Mouse (Mus musculus) cortical plate, adult 2 months (tissue): ENCODE measurements around the gene Pbx1. TPM values are rescaled to one million over a fixed set of nuclear protein-coding genes. Genes with fewer than 3 reads are reported as not detected.

Experiments used
- H3K27ac ChIP-seq: fragments of 200-500 bp; 2 replicates; pipeline ENCODE4 v1.5.1; 2012; ENCODE audit warnings: low read length, control low read depth, inconsistent platforms; ENCODE audit not compliant: insufficient read depth
- H3K4me1 ChIP-seq: fragments of 200-500 bp; 2 replicates; pipeline ENCODE4 v1.6.1; 2011; ENCODE audit warnings: low read length; ENCODE audit not compliant: control insufficient read depth, insufficient read depth
- H3K4me3 ChIP-seq: fragments of 200-500 bp; 2 replicates; pipeline ENCODE4 v1.5.1; 2011; ENCODE audit warnings: mild to moderate bottlenecking, low read length, control low read depth; ENCODE audit not compliant: insufficient read depth
- CTCF ChIP-seq: fragments of 200-500 bp; IDR thresholded peaks from 2 replicates; pipeline ENCODE4 v1.5.1; 2011; ENCODE audit warnings: mild to moderate bottlenecking, control low read depth, low read length; ENCODE audit not compliant: insufficient read depth; ENCODE audit errors: extremely low read depth
- POLR2A ChIP-seq: fragments of 200-500 bp; IDR thresholded peaks from 2 replicates; pipeline ENCODE4 v1.6.1; 2011; ENCODE audit warnings: mild to moderate bottlenecking, low read length, control low read depth; ENCODE audit not compliant: insufficient read depth; ENCODE audit errors: extremely low read depth
- polyA plus RNA-seq: library from polyadenylated mRNA; depleted of rRNA; stranded (reverse); fragments of >200 nt; gene quantifications from 2 replicates; pipeline ENCODE4 v1.2.3, GENCODE M21; 2012

The Pbx1 gene
- polyA plus RNA-seq, 1 experiment: 65.5 TPM

DNA sequence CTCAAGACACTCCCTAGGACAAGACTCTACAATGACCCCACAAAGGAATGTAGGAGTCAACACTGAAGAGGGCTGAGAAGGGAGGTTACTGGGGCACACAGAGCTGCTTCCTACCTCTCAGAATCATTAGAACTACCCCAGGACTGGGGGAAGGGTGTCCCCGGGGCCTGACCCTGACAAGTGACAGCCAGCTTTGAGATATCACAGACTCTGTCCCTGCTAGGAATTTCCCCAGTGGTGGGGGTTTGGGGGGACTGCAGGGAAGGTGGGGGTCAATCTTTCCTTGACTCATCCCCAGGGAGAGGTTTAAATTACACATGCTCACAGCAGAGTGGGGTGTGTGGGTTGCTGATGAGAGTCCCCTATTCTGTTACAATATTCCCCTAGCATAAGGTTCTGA, 22.0 kb downstream of the Pbx1 start:
- Histone ChIP-seq H3K27ac (no peak overlapping the region), H3K4me1 (peaks cover 7% of the 10 kb centered on the region), H3K4me3 (no peak overlapping the region)
- no peak for TF ChIP-seq CTCF
- TF ChIP-seq POLR2A: no peak

DNA sequence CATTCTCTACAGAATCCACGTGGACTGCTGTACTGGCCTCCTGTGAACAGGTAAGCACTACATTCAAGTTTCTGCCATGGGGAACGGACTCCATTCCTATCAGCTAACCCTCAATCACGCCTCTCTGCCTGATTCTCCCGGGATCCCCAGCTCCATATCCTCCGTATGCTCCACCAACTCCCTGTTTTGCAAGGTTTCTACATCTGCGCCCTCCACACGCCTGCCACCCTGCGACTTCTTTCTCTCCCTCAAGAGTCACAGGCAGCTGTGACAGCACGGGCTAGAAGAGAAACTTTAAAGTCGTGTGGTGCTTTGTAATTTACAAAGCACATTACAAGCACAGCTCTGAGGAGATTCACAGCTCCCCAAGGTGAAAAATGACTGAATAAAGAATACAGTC, 23.3 kb downstream of the Pbx1 start:
- H3K4me1 ChIP-seq: peaks cover 9% of the 10 kb centered on the region
- no peak overlapping the region for H3K4me3 ChIP-seq
- no peak overlapping the region for H3K27ac ChIP-seq
- TF ChIP-seq CTCF: no peak
- TF ChIP-seq POLR2A: no peak

DNA sequence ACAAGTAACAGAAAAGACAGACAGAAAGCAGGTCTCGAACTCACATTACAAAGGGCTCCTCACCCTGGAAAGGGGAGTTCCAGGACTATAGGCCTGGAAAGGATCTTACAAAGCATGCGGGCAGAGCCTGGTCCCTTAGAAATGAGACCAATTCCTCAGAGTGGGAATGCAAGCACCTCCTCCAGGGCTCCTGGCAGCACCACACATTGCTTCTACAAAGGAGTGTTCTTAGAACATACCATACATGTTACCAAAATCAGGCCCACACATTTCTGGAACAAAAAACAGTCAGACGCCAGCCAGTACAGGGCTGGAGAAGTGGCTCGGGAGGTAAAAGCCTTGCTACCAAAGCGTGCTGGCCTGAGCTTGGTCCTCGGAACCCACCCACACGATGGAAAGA, 24.1 kb downstream of the Pbx1 start:
- TF ChIP-seq CTCF: no peak
- TF ChIP-seq POLR2A: no peak
- H3K4me3 ChIP-seq: no peak overlapping the region
- peaks cover 9% of the 10 kb centered on the region for H3K4me1 ChIP-seq
- no peak overlapping the region for H3K27ac ChIP-seq

DNA sequence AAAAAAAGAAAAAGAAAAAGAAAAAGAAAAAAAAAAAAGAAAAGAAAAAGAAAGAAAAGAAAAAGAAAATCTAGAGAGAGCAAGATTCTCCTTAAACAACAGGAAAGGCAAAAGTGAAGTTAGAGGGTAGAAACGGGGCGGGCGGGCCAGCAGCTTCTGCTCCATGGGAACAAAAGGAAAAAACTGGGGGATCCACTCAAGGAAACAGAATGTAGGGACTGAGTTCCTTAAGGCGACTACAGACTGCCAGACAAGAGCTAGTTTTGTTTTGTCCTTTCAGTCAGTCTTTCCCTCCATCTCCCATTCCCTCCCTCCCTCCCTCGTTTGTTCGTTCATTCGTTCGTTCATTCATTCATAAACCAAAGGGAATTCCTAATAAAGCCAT, 25.8 kb downstream of the Pbx1 start:
- no peak overlapping the region for H3K27ac ChIP-seq
- TF ChIP-seq CTCF (no peak), POLR2A (no peak)
- H3K4me3 ChIP-seq: no peak overlapping the region
- H3K4me1 ChIP-seq: peaks cover 8% of the 10 kb centered on the region

DNA sequence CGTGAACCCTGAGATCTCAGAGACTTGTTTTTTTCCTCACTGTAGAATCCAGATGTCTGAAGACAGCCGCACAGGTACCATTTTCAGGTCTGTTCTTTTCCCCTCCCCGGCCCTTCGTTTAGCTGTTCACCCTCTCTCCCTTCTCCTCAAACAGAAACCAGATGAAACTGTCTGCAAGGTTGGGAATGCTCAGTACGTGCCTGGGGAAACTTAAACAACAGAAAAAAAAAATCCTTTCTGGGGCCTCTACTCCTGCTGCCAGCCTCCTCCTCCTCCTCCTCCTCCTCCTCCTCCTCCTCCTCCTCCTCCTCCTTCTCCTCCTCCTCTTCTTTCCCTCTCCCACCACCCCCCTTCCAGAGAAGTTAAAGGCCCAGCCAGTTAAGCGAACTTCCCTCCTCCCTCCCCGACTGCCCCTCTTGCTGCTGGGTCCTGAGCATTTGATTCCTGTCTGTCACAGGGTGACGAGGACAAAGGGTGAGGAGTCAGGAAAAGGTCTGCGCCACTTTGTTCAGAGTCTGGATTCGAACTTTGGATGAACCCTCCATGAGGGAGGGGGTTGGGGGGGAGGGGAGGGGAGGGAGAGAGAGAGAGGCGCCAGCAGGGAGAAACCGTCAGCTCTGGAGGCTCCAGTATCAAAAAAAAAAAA, 26.3 kb downstream of the Pbx1 start:
- H3K27ac ChIP-seq: no peak overlapping the region
- no peak for TF ChIP-seq CTCF
- no peak for TF ChIP-seq POLR2A
- no peak overlapping the region for H3K4me3 ChIP-seq
- H3K4me1 ChIP-seq: peaks cover 8% of the 10 kb centered on the region

DNA sequence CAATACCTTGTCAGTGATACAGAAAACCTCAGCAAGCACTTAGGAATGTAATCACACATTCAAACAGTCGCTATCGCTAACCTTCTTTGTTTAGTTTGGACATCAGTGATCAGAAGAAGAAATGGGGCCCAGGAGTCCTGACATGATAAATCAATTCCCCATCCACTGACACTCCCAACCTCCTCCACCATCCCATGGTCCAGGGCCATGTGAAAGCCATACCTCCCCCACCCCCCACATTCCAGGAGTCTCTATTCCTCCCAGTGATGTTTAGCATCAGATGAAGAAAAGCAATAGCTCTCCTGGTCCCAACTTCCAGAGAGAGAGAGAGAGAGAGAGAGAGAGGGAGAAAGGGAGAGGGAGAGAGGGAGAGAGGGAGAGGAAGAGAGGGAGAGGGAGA, 28.5 kb downstream of the Pbx1 start:
- no peak overlapping the region for H3K27ac ChIP-seq
- TF ChIP-seq CTCF (no peak), POLR2A (no peak)
- H3K4me3 ChIP-seq: no peak overlapping the region
- H3K4me1 ChIP-seq: peaks cover 5% of the 10 kb centered on the region

DNA sequence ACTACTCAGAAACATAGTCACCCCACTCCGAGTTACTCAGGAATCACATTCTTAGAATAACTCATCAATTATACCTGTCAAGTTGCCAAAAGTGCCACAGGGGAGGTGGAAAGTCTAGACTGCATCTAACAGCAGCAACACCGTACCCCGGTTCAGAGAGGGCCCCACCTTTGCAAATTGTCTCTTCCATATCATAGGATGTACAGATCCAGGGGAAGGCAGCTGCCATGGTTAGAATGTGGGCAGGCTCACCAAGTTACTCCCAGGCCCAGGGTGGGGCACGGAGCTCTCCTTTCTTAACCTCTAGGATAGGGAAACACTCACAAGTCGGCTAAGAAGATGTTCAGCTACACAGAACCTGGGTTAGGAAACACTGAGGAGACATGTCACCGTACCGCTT, 29.4 kb downstream of the Pbx1 start:
- Histone ChIP-seq H3K4me1 (peaks cover 4% of the 10 kb centered on the region), H3K27ac (no peak overlapping the region), H3K4me3 (no peak overlapping the region)
- no peak for TF ChIP-seq CTCF
- no peak for TF ChIP-seq POLR2A

DNA sequence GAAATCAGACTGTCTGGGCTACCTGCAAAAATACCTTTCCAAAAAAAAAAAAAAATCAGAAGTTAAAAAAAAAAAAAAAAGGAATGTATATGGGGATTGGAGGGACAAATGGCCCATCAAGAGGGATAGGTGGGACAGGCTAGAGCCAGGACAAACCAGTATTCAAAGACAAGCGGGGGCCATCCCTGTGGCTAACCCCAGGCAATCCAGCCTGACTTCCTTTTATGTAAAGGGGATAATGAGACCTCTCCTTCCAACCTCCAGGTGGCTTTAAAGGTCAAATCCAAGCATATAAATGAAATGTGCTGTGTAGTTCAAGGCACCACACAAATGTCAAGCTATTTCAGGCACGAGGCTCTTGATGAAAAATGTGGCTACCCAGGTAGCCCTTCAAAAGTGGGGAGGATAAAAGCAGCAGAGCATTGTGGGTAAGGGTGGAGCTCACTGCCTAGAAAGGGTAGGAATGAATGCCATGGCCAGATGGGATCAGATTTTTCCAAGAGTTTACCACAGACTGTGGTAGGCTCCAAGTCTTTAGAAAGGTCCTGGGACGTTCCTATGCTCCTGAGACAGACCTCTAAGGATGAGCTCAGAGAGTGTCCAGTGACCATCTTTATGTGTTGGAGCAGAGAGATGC, 36.4 kb downstream of the Pbx1 start:
- H3K4me1 ChIP-seq: peaks cover 18% of the 10 kb centered on the region
- H3K27ac ChIP-seq: no peak overlapping the region
- TF ChIP-seq POLR2A (no peak), CTCF (no peak)
- H3K4me3 ChIP-seq: no peak overlapping the region

DNA sequence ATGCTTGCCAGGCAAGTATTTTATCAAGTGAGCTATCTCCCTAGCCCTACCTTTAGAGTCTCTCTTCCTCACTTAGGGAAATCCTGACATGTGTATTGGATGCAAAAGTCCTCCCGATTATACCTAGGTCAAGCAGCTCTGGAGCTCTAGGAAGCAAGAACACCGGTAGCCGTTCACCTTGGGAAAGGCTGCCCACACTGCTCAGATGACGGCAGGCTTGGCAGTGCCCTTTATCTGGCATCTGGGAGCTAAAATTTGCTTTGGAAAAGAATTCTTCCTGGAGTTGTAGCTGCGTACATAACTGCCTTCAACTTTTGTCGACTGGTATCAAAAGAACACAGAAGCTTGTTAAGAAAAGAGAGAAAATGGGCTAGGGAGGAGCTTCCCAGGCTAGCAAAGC, 37.5 kb downstream of the Pbx1 start:
- H3K4me1 ChIP-seq: peaks cover 20% of the 10 kb centered on the region
- TF ChIP-seq CTCF (no peak), POLR2A (no peak)
- peak overlapping the region; percentile 9; the same call in 1 of the 2 replicates for H3K27ac ChIP-seq
- H3K4me3 ChIP-seq: no peak overlapping the region

DNA sequence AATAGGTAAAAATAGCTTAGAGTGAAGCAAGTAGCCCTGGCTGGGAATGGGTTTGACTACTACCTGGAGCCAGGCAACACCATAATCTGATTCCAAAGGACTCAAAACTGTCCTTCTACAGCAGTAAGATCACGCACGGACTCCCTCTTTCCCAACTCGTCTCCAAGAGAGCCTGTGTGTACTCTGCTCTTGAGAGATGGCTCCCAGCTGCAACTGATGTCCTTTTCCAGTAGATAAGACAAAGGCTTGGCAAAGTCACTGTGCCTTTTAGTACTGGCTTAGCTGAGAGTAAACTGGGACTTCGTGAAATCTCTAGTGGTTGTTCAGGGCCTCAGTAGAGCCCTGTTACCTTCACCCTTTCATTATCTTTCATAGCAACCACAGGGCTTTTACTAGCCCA, 38.6 kb downstream of the Pbx1 start:
- Histone ChIP-seq H3K4me3 (no peak overlapping the region), H3K27ac (0 out of 2 replicates have a peak overlapping the region, but pooled peaks have one; percentile 6), H3K4me1 (peaks cover 20% of the 10 kb centered on the region)
- TF ChIP-seq POLR2A (no peak), CTCF (no peak)

DNA sequence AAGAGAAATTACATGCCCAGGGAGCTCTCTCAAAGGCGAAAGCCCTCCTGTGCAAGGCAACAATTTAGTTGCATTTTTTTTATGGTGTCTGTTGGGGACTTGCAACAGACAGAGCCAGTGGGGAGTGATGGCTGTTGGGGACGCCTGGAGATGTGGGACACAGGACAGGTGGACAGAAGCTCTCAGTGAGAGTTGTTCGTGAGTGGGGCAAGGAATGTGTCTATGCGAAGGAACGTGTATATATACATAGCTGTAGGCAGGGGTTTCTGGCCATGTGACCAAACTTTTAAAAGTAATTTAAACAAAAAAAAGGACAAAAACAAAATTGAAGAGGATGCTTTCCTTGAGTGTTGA, 39.6 kb downstream of the Pbx1 start:
- H3K4me1 ChIP-seq: peaks cover 20% of the 10 kb centered on the region
- no peak overlapping the region for H3K4me3 ChIP-seq
- TF ChIP-seq CTCF: no peak
- TF ChIP-seq POLR2A: no peak
- H3K27ac ChIP-seq: no peak overlapping the region
